Mouse (Mus musculus) embryonic facial prominence, embryonic 12.5 days (tissue): Measurements from ENCODE around the gene Gm10645. TPM values are rescaled to one million over a fixed set of nuclear protein-coding genes. Genes with fewer than 3 reads are reported as not detected.

Experiments
- ATAC-seq: fragments of 200-750 bp; cut with Nextera tagmentation; 2 replicates; pipeline ENCODE4 v1.8.0; 2017; ENCODE audit not compliant: insufficient number of reproducible peaks, insufficient read depth, low FRiP score, low TSS enrichment
- H3K27ac ChIP-seq: fragments of 300-500 bp; sonication (generic); 2 replicates; pipeline ENCODE4 v1.5.1; 2016; ENCODE audit warnings: mild to moderate bottlenecking
- H3K27me3 ChIP-seq: fragments of 300-500 bp; sonication (generic); 2 replicates; pipeline ENCODE4 v1.6.1; 2016; ENCODE audit warnings: mild to moderate bottlenecking, moderate library complexity
- H3K36me3 ChIP-seq: fragments of 300-500 bp; sonication (generic); 2 replicates; pipeline ENCODE4 v1.6.1; 2016; ENCODE audit warnings: mild to moderate bottlenecking
- H3K4me1 ChIP-seq: fragments of 300-500 bp; sonication (generic); 2 replicates; pipeline ENCODE4 v1.6.1; 2016
- H3K4me2 ChIP-seq: fragments of 300-500 bp; sonication (generic); replicated peaks from 2 replicates; pipeline ENCODE4 v1.6.1; 2016; ENCODE audit warnings: mild to moderate bottlenecking, moderate library complexity
- H3K4me3 ChIP-seq: fragments of 300-500 bp; sonication (generic); 2 replicates; pipeline ENCODE4 v1.5.1; 2016; ENCODE audit warnings: mild to moderate bottlenecking
- H3K9ac ChIP-seq: fragments of 300-500 bp; sonication (generic); 2 replicates; pipeline ENCODE4 v1.6.1; 2016; ENCODE audit warnings: mild to moderate bottlenecking, moderate library complexity
- H3K9me3 ChIP-seq: fragments of 300-500 bp; sonication (generic); 2 replicates; pipeline ENCODE4 v1.6.1; 2016; ENCODE audit warnings: mild to moderate bottlenecking, moderate library complexity
- WGBS: fragments of 180-500 bp; shearing (Covaris S2); methylation state at CpG from one replicate; pipeline ENCODE4 v1.1.7; 2016; 5-methylcytosine and 5-hydroxymethylcytosine counted together
- polyA plus RNA-seq: library from polyadenylated mRNA; unstranded; fragments of >200 nt; fragmentation: Nextera tagmentation; extraction: Ambion mirVana; gene quantifications from 2 replicates; pipeline ENCODE4 v1.2.1, GENCODE M21; 2016

Gene Gm10645
- polyA plus RNA-seq, 1 experiment from 2014 or later: 2.5 TPM

DNA sequence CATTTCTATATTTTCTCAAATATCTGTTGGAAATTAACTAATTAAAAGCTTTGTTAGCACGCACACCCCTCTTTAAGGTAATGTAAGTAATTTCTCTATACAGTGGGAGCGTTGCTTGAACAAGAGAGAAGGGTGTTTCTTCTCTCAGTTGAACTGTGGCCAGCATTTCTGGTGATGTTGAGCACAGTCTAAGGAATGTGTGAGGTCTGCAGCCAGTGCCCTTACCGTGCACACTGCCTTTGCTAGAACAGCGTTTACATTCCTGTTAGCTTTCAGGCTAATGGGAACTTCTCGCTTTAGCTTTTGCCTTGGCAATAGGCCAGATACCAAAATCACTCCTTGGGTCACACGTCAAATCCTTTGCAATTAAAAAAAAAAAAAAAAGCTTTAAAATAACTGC, 20.4 kb upstream of the Gm10645 start:
- ATAC-seq: no peak; the same call in 1 of the 2 replicates
- WGBS: 58% methylated on average over 6 of the region's 6 CpGs

GRCm38 (mm10) chr8:83182784-83183183, 16.8 kb upstream of the Gm10645 start:
- H3K9me3 ChIP-seq: no peaks in the 10 kb centered on the region
- H3K9ac ChIP-seq: no peak overlapping the region
- no peak overlapping the region for H3K4me2 ChIP-seq
- peaks cover 3% of the 10 kb centered on the region for H3K4me1 ChIP-seq
- no peak overlapping the region for H3K4me3 ChIP-seq
- ATAC-seq: no peak
- 70% methylated on average over 5 of the region's 5 CpGs for WGBS
- H3K27ac ChIP-seq: no peak overlapping the region
- no peaks in the 10 kb centered on the region for H3K27me3 ChIP-seq
- H3K36me3 ChIP-seq: no peaks in the 10 kb centered on the region

More for the DNA sequence above, 20.4 kb upstream of the Gm10645 start:
- H3K36me3 ChIP-seq: no peaks in the 10 kb centered on the region
- H3K4me3 ChIP-seq: no peak overlapping the region
- H3K9me3 ChIP-seq: no peaks in the 10 kb centered on the region
- no peaks in the 10 kb centered on the region for H3K27me3 ChIP-seq
- H3K4me1 ChIP-seq: no peaks in the 10 kb centered on the region
- H3K4me2 ChIP-seq: no peak overlapping the region
- H3K27ac ChIP-seq: no peak overlapping the region
- no peak overlapping the region for H3K9ac ChIP-seq

DNA sequence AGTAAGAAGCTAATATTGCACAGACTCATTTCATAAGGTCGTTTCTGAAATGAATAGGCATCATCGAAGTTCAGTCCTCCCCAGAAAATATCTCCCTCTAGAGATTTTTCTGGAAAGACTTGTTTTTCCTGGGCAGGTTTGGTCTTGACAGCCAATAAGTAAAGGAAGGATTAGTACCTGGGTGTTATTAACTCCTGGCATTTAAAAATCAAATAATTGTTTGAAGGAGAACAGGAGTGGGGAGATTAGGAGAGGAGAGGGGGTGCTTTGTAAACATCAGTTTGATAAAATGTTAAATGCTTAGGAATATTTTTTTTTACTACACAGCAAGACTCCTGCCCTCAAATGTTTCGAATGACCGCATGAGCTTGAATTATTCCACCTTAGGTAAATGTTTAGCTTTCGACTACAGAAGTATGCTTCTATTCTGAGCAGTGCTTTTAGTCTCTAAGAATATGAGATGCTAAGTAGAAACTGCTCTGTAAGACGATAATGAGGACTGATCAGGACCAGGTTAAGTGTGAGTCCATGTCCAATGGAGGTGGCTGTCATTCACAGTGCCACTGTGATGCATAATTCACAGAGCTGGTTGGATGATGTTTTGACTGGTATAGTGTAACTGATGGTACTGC, 16.0 kb upstream of the Gm10645 start:
- no peaks in the 10 kb centered on the region for H3K9me3 ChIP-seq
- no peak for ATAC-seq
- H3K9ac ChIP-seq: no peak overlapping the region
- H3K4me3 ChIP-seq: no peak overlapping the region
- no peak overlapping the region for H3K4me2 ChIP-seq
- H3K36me3 ChIP-seq: no peaks in the 10 kb centered on the region
- H3K27me3 ChIP-seq: no peaks in the 10 kb centered on the region
- peaks cover 10% of the 10 kb centered on the region for H3K4me1 ChIP-seq
- H3K27ac ChIP-seq: no peak overlapping the region
- 67% methylated on average over 6 of the region's 6 CpGs for WGBS

DNA sequence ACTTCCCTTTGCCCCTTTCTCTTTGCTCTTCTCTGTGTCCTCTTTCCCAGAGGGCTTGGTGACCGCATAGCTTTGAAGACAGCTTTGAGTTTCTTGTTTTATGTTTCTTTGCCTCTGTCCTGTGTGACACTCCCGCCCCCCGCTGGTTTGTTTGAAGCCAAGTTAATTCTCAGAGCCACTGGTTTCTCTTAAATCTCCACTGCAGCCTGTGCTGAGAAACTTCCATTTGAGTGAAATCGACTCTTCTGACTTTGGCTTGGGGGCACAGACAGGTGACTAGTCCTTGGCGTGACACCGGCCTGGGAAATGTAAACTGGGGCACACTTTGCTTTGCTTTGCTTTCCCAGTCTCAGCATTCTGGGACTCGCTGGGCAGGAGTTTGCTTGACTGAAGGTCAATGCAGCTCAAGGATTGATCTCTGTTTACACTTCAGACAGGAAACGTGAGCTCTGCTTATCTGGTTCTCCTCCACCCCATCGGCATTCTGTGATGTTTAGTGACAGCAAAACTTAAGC, 12.3 kb upstream of the Gm10645 start:
- H3K9me3 ChIP-seq: no peaks in the 10 kb centered on the region
- H3K9ac ChIP-seq: no peak overlapping the region
- H3K4me2 ChIP-seq: no peak overlapping the region; the same call in 1 of the 2 replicates
- ATAC-seq: no peak
- 12% methylated on average over 9 of the region's 9 CpGs for WGBS
- no peaks in the 10 kb centered on the region for H3K27me3 ChIP-seq
- no peak overlapping the region for H3K4me3 ChIP-seq
- no peaks in the 10 kb centered on the region for H3K36me3 ChIP-seq
- peak overlapping the region; percentile 37; the same call in 1 of the 2 replicates for H3K27ac ChIP-seq
- peaks cover 10% of the 10 kb centered on the region for H3K4me1 ChIP-seq

- no peaks in the 10 kb centered on the region for H3K27me3 ChIP-seq
- 19% methylated on average over 11 of the region's 11 CpGs for WGBS
- H3K9me3 ChIP-seq: no peaks in the 10 kb centered on the region
- ATAC-seq: no peak
- no peaks in the 10 kb centered on the region for H3K36me3 ChIP-seq
- H3K4me2 ChIP-seq: peak overlapping the region; percentile 9
- H3K4me1 ChIP-seq: peaks cover 10% of the 10 kb centered on the region
- peak overlapping the region; percentile 37; the same call in 1 of the 2 replicates for H3K27ac ChIP-seq
- H3K4me3 ChIP-seq: no peak overlapping the region
- H3K9ac ChIP-seq: no peak overlapping the region
These were observed 11.6 kb upstream of the Gm10645 start for GRCm38 (mm10) chr8:83177317-83178195.

DNA sequence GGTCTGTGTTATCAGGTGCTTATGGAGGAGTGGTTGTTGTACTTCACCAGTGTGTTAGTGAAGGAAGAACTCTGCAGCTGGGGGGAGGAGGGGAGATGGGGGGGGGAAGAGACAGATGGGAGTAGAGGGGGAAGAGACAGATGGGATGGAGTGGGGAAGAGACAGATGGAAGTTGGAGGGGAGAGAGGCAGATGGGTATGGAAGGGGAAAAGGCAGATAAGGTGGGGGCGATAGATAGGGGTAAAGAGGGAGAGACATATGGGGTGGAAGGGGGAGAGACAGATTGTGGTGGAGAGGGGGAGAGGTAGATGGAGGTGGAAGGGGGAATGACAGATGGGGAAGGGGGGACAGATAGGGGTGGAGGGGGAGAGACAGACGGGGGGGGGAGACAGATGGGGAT, 10.8 kb upstream of the Gm10645 start:
- H3K4me1 ChIP-seq: peaks cover 10% of the 10 kb centered on the region
- no peaks in the 10 kb centered on the region for H3K9me3 ChIP-seq
- no peak overlapping the region for H3K9ac ChIP-seq
- no peak overlapping the region for H3K4me2 ChIP-seq
- no peak overlapping the region for H3K27ac ChIP-seq
- ATAC-seq: no peak
- no peak overlapping the region for H3K4me3 ChIP-seq
- WGBS: 80% methylated on average over 2 of the region's 2 CpGs
- H3K36me3 ChIP-seq: no peaks in the 10 kb centered on the region
- H3K27me3 ChIP-seq: no peaks in the 10 kb centered on the region

DNA sequence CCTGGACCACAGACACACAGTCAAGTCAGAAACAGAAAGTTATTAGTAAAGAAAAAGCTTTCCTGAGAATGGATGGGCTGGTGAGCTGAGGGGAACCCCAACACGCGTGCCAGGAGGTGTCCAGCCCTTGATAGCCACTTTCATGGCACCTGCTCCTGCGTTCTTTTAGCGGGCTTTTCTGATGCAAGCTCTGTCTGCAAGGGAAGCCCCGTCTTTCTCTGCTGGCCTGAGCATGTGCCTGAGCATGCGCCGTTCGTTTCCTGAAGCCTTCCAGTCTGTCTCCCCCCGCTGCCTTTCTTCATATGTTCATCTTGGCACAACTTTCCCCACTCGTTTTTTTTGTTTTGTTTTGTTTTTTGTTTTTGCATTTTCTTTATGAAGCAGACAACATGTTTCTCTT, 9.7 kb upstream of the Gm10645 start:
- Histone ChIP-seq H3K27me3 (no peaks in the 10 kb centered on the region), H3K36me3 (no peaks in the 10 kb centered on the region), H3K9ac (no peak overlapping the region), H3K9me3 (no peaks in the 10 kb centered on the region), H3K4me2 (no peak overlapping the region), H3K4me1 (peaks cover 10% of the 10 kb centered on the region), H3K4me3 (no peak overlapping the region), H3K27ac (no peak overlapping the region)
- no peak for ATAC-seq
- WGBS: 83% methylated on average over 10 of the region's 10 CpGs

- Histone ChIP-seq H3K9me3 (no peaks in the 10 kb centered on the region), H3K9ac (no peak overlapping the region), H3K4me2 (no peak overlapping the region), H3K27ac (no peak overlapping the region), H3K4me3 (no peak overlapping the region), H3K36me3 (no peaks in the 10 kb centered on the region), H3K4me1 (no peaks in the 10 kb centered on the region), H3K27me3 (no peaks in the 10 kb centered on the region)
- ATAC-seq: no peak
- WGBS: 38% methylated on average over 6 of the region's 6 CpGs
These were observed 4.9 kb upstream of the Gm10645 start for GRCm38 (mm10) chr8:83170894-83171293.

DNA sequence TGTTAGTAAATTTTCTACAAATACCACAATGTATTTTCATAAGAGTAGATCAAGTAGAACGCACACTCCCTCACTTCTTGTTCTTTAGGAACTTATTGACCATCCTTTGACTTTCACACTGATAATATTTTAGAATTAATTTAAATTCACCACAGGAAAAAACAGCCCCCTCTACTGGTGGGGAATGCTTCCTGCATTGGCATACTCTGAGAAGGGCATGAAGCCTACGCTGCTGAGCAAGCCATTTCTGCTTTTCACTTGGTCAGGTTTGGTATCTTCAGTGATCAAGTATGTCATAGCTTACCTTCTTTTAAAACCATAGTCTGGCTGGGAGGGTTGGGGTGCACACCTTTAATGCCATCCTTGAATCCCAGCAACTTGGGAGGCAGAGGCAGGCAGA, 3.7 kb upstream of the Gm10645 start:
- Histone ChIP-seq H3K27me3 (no peaks in the 10 kb centered on the region), H3K4me2 (no peak overlapping the region), H3K9ac (no peak overlapping the region), H3K36me3 (no peaks in the 10 kb centered on the region), H3K9me3 (no peaks in the 10 kb centered on the region), H3K4me1 (0 out of 2 replicates have a peak, but pooled peaks cover 4% of the 10 kb centered on the region), H3K4me3 (no peak overlapping the region), H3K27ac (no peak overlapping the region)
- WGBS: 94% methylated on average over 2 of the region's 2 CpGs
- ATAC-seq: no peak

GRCm38 (mm10) chr8:83169127-83169526, 3.2 kb upstream of the Gm10645 start:
- Histone ChIP-seq H3K9ac (no peak overlapping the region), H3K27me3 (no peaks in the 10 kb centered on the region), H3K4me1 (0 out of 2 replicates have a peak, but pooled peaks cover 4% of the 10 kb centered on the region), H3K4me2 (no peak overlapping the region), H3K27ac (no peak overlapping the region), H3K36me3 (no peaks in the 10 kb centered on the region), H3K4me3 (no peak overlapping the region), H3K9me3 (no peaks in the 10 kb centered on the region)
- ATAC-seq: no peak
- 88% methylated on average over 3 of the region's 3 CpGs for WGBS

- H3K4me3 ChIP-seq: no peak overlapping the region
- no peak overlapping the region for H3K4me2 ChIP-seq
- ATAC-seq: no peak
- no peak overlapping the region for H3K27ac ChIP-seq
- no peak overlapping the region for H3K9ac ChIP-seq
- no peaks in the 10 kb centered on the region for H3K27me3 ChIP-seq
- no peaks in the 10 kb centered on the region for H3K36me3 ChIP-seq
- H3K4me1 ChIP-seq: 0 out of 2 replicates have a peak, but pooled peaks cover 4% of the 10 kb centered on the region
- WGBS: 64% methylated on average over 3 of the region's 3 CpGs
- no peaks in the 10 kb centered on the region for H3K9me3 ChIP-seq
These were observed 2.0 kb upstream of the Gm10645 start for GRCm38 (mm10) chr8:83167932-83168331.
